Mouse (Mus musculus): ENCODE measurements around the gene Dis3l2.
A peak's percentile ranks its signal among the peaks of the same experiment; 100 is the strongest.

Gene Dis3l2

GRCm38 (mm10) chr1:86916355-86916984, 212.9 kb downstream of the Dis3l2 start:
- DNase-seq: no peak

GRCm38 (mm10) chr1:86925776-86926175, 222.2 kb downstream of the Dis3l2 start:
- peak; percentile 10 to 32 for DNase-seq

- no peak for DNase-seq
These were observed 228.2 kb downstream of the Dis3l2 start for GRCm38 (mm10) chr1:86931606-86932379.

- DNase-seq: no peak
These were observed 229.2 kb downstream of the Dis3l2 start for GRCm38 (mm10) chr1:86932810-86933209.

GRCm38 (mm10) chr1:86933656-86934055, 230.0 kb downstream of the Dis3l2 start:
- no peak for DNase-seq

GRCm38 (mm10) chr1:86951501-86952205, 248.0 kb downstream of the Dis3l2 start:
- no peak for DNase-seq

GRCm38 (mm10) chr1:86955801-86956200, 252.2 kb downstream of the Dis3l2 start:
- no peak for DNase-seq

- DNase-seq: peak; percentile 17 to 49
These were observed 264.8 kb downstream of the Dis3l2 start for GRCm38 (mm10) chr1:86968261-86968964.

- DNase-seq: no peak
These were observed 265.6 kb downstream of the Dis3l2 start for GRCm38 (mm10) chr1:86969173-86969725.

- DNase-seq: no peak
These were observed 269.1 kb downstream of the Dis3l2 start for GRCm38 (mm10) chr1:86972693-86973092.

- DNase-seq: no peak
These were observed 273.4 kb downstream of the Dis3l2 start for GRCm38 (mm10) chr1:86977018-86977417.

- DNase-seq: no peak
These were observed 282.8 kb downstream of the Dis3l2 start for GRCm38 (mm10) chr1:86986372-86986771.

GRCm38 (mm10) chr1:86992849-86993248, 289.2 kb downstream of the Dis3l2 start:
- DNase-seq: no peak

- peak in 1 of 2 experiments; percentile 1 for DNase-seq
These were observed 290.4 kb downstream of the Dis3l2 start for GRCm38 (mm10) chr1:86994023-86994422.

GRCm38 (mm10) chr1:86998051-86998450, 294.4 kb downstream of the Dis3l2 start:
- DNase-seq: no peak

GRCm38 (mm10) chr1:87001365-87001764, 297.8 kb downstream of the Dis3l2 start:
- DNase-seq: no peak

- no peak for DNase-seq
These were observed 299.0 kb downstream of the Dis3l2 start for GRCm38 (mm10) chr1:87002545-87003168.

GRCm38 (mm10) chr1:87003169-87003552, 299.6 kb downstream of the Dis3l2 start:
- no peak for DNase-seq

- DNase-seq: no peak
These were observed 302.8 kb downstream of the Dis3l2 start for GRCm38 (mm10) chr1:87006425-87006824.

- DNase-seq: no peak
These were observed 304.6 kb downstream of the Dis3l2 start for GRCm38 (mm10) chr1:87008211-87008610.

GRCm38 (mm10) chr1:87009156-87009555, 305.5 kb downstream of the Dis3l2 start:
- peak in 1 of 2 experiments; percentile 7 for DNase-seq
